Mouse (Mus musculus) MEL (cell line): ENCODE data around the gene Kxd1. TPM values are rescaled to one million over a fixed set of nuclear protein-coding genes. Genes with fewer than 3 reads are reported as not detected.

Experiments
- DNase-seq: peaks from one replicate; pipeline ENCODE4 v3.0.0; 2011; ENCODE audit warnings: low read depth, low spot score
- H3K27ac ChIP-seq: 2 replicates; pipeline ENCODE4 v1.5.1; 2012; ENCODE audit warnings: low read depth, mild to moderate bottlenecking, control low read depth, low read length, moderate library complexity; ENCODE audit not compliant: control insufficient read depth
- H3K27me3 ChIP-seq, 2 experiments: fragments of 150-350 bp in 1 of 2; sonication (generic) in 1 of 2; 2 replicates each; pipeline ENCODE4 v1.6.1; 2012; ENCODE audit warnings: low read length in 2 of 2, mild to moderate bottlenecking in 2 of 2, improper control_type of control experiment in 1 of 2, moderate library complexity in 1 of 2; ENCODE audit not compliant: insufficient read depth in 2 of 2, control insufficient read depth in 1 of 2
- H3K36me3 ChIP-seq, 2 experiments: 2 replicates each; pipeline ENCODE4 v1.6.1; 2012 to 2014; ENCODE audit warnings: low read length in 2 of 2, improper control_type of control experiment in 1 of 2, inconsistent platforms in 1 of 2, mild to moderate bottlenecking in 1 of 2; ENCODE audit not compliant: insufficient read depth in 2 of 2, control insufficient read depth in 1 of 2
- H3K4me1 ChIP-seq, 2 experiments: fragments of 150-350 bp in 1 of 2; sonication (generic) in 1 of 2; 2 replicates each; pipeline ENCODE4 v1.6.1; 2012; ENCODE audit warnings: low read length in 2 of 2, improper control_type of control experiment in 1 of 2, mild to moderate bottlenecking in 1 of 2; ENCODE audit not compliant: insufficient read depth in 2 of 2, control insufficient read depth in 1 of 2
- H3K4me3 ChIP-seq, 2 experiments: fragments of 150-350 bp in 1 of 2; sonication (generic) in 1 of 2; 2 replicates each; pipeline ENCODE4 v1.5.1; 2012; ENCODE audit warnings: low read depth in 2 of 2, low read length in 2 of 2, mild to moderate bottlenecking in 2 of 2, moderate library complexity in 2 of 2, control low read depth in 1 of 2, improper control_type of control experiment in 1 of 2; ENCODE audit not compliant: control insufficient read depth in 1 of 2, insufficient read depth in 1 of 2
- H3K79me2 ChIP-seq: 2 replicates; pipeline ENCODE4 v1.6.1; 2012; ENCODE audit warnings: mild to moderate bottlenecking, low read length, moderate library complexity; ENCODE audit not compliant: control insufficient read depth, poor library complexity, insufficient read depth
- H3K9ac ChIP-seq: 2 replicates; pipeline ENCODE4 v1.6.1; 2012; ENCODE audit warnings: low read depth, mild to moderate bottlenecking, control low read depth, low read length, moderate library complexity; ENCODE audit not compliant: control insufficient read depth, poor library complexity, severe bottlenecking
- H3K9me3 ChIP-seq: fragments of 150-350 bp; sonication (generic); replicated peaks from 2 replicates; pipeline ENCODE4 v1.6.1; 2012; ENCODE audit warnings: mild to moderate bottlenecking, low read length, improper control_type of control experiment, moderate library complexity; ENCODE audit not compliant: insufficient read depth
- CHD1 ChIP-seq: IDR thresholded peaks from 2 replicates; pipeline ENCODE4 v1.6.1; 2012; ENCODE audit warnings: low read depth, mild to moderate bottlenecking, inconsistent platforms, low read length, improper control_type of control experiment
- ELF1 ChIP-seq: IDR thresholded peaks from 2 replicates; pipeline ENCODE4 v1.6.1; 2014; ENCODE audit warnings: low read depth, mild to moderate bottlenecking, inconsistent platforms, low read length, improper control_type of control experiment, moderate library complexity
- EP300 ChIP-seq, 2 experiments: IDR thresholded peaks; 2 replicates each; pipeline ENCODE4 v1.6.1; 2011; ENCODE audit warnings: improper control_type of control experiment in 2 of 2, low read length in 2 of 2, low read depth in 1 of 2, mild to moderate bottlenecking in 1 of 2
- GATA1 ChIP-seq: IDR thresholded peaks from 2 replicates; pipeline ENCODE4 v1.6.1; 2011; ENCODE audit warnings: low read depth, low read length, improper control_type of control experiment
- HCFC1 ChIP-seq: IDR thresholded peaks from 2 replicates; pipeline ENCODE4 v1.6.1; 2012; ENCODE audit warnings: low read depth, mild to moderate bottlenecking, inconsistent platforms, low read length, improper control_type of control experiment, moderate library complexity
- MAFK ChIP-seq: IDR thresholded peaks from 2 replicates; pipeline ENCODE4 v1.6.1; 2011; ENCODE audit warnings: low read depth, mild to moderate bottlenecking, low read length, improper control_type of control experiment, borderline replicate concordance
- MAX ChIP-seq: IDR thresholded peaks from 2 replicates; pipeline ENCODE4 v1.6.1; 2011; ENCODE audit warnings: low read length, improper control_type of control experiment
- MAZ ChIP-seq: IDR thresholded peaks from 2 replicates; pipeline ENCODE4 v1.6.1; 2012; ENCODE audit warnings: low read depth, mild to moderate bottlenecking, inconsistent platforms, low read length, improper control_type of control experiment
- MXI1 ChIP-seq: IDR thresholded peaks from 2 replicates; pipeline ENCODE4 v1.6.1; 2011; ENCODE audit warnings: mild to moderate bottlenecking, low read depth, low read length, improper control_type of control experiment
- MYC ChIP-seq: IDR thresholded peaks from 2 replicates; pipeline ENCODE4 v1.6.1; 2011; ENCODE audit warnings: low read depth, mild to moderate bottlenecking, low read length, improper control_type of control experiment, moderate library complexity
- NELFE ChIP-seq: IDR thresholded peaks from 2 replicates; pipeline ENCODE4 v1.6.1; 2011; ENCODE audit warnings: low read depth, low read length, improper control_type of control experiment
- NRF1 ChIP-seq: IDR thresholded peaks from 2 replicates; pipeline ENCODE4 v1.6.1; 2014; ENCODE audit warnings: low read depth, mild to moderate bottlenecking, inconsistent platforms, low read length, improper control_type of control experiment, moderate library complexity; ENCODE audit not compliant: poor library complexity, insufficient read depth, severe bottlenecking
- POLR2A ChIP-seq, 2 experiments: IDR thresholded peaks; 2 replicates each; pipeline ENCODE4 v1.6.1; 2011 to 2012; ENCODE audit warnings: low read length in 2 of 2, mild to moderate bottlenecking in 2 of 2, control low read depth in 1 of 2, improper control_type of control experiment in 1 of 2, low read depth in 1 of 2, moderate library complexity in 1 of 2; ENCODE audit not compliant: control insufficient read depth in 1 of 2, insufficient read depth in 1 of 2, poor library complexity in 1 of 2
- POLR2AphosphoS5 ChIP-seq: IDR thresholded peaks from 2 replicates; pipeline ENCODE4 v1.6.1; 2012; ENCODE audit warnings: low read depth, borderline replicate concordance, mild to moderate bottlenecking, inconsistent platforms, low read length, moderate library complexity, mixed read lengths
- SMC3 ChIP-seq: IDR thresholded peaks from 2 replicates; pipeline ENCODE4 v1.6.1; 2011; ENCODE audit warnings: low read depth, low read length, improper control_type of control experiment
- TAL1 ChIP-seq: IDR thresholded peaks from 2 replicates; pipeline ENCODE4 v1.6.1; 2012; ENCODE audit warnings: mild to moderate bottlenecking, inconsistent platforms, low read length, moderate library complexity, mixed read lengths
- TBP ChIP-seq: IDR thresholded peaks from 2 replicates; pipeline ENCODE4 v1.8.0; 2011; ENCODE audit warnings: low read depth, low read length, improper control_type of control experiment
- TCF12 ChIP-seq: IDR thresholded peaks from 2 replicates; pipeline ENCODE4 v1.6.1; 2014; ENCODE audit warnings: low read depth, mild to moderate bottlenecking, inconsistent platforms, low read length, improper control_type of control experiment, moderate library complexity
- UBTF ChIP-seq: IDR thresholded peaks from 2 replicates; pipeline ENCODE4 v1.6.1; 2012; ENCODE audit warnings: low read depth, mild to moderate bottlenecking, inconsistent platforms, low read length, improper control_type of control experiment, moderate library complexity, borderline replicate concordance; ENCODE audit not compliant: insufficient read depth
- USF1 ChIP-seq: IDR thresholded peaks from 2 replicates; pipeline ENCODE4 v1.6.1; 2014; ENCODE audit warnings: low read depth, mild to moderate bottlenecking, inconsistent platforms, low read length, improper control_type of control experiment, moderate library complexity
- USF2 ChIP-seq, 2 experiments: IDR thresholded peaks; 2 replicates each; pipeline ENCODE4 v1.6.1; 2011 to 2012; ENCODE audit warnings: improper control_type of control experiment in 2 of 2, low read length in 2 of 2, borderline replicate concordance in 1 of 2, inconsistent platforms in 1 of 2, low read depth in 1 of 2, mild to moderate bottlenecking in 1 of 2; ENCODE audit not compliant: insufficient read depth in 1 of 2
- ZMIZ1 ChIP-seq: IDR thresholded peaks from 2 replicates; pipeline ENCODE4 v1.6.1; 2012; ENCODE audit warnings: low read depth, mild to moderate bottlenecking, inconsistent platforms, low read length, improper control_type of control experiment, moderate library complexity
- ZNF384 ChIP-seq: IDR thresholded peaks from 2 replicates; pipeline ENCODE4 v1.6.1; 2012; ENCODE audit warnings: low read depth, mild to moderate bottlenecking, inconsistent platforms, low read length, improper control_type of control experiment
- polyA plus RNA-seq, 2 experiments: library from polyadenylated mRNA; stranded (reverse) in 1 of 2; unstranded in 1 of 2; fragments of >175 nt in 1 of 2; fragments of >200 nt in 1 of 2; gene quantifications; 2 replicates each; pipeline versions ENCODE4 v1.2.1 to v1.2.4; 2012; ENCODE audit warnings: low replicate concordance in 2 of 2, low read depth in 1 of 2; ENCODE audit not compliant: insufficient read length in 2 of 2, insufficient read depth in 1 of 2, missing spikeins in 1 of 2
- total RNA-seq: library from RNA; depleted of rRNA; stranded (reverse); fragments of 300-350 nt; gene quantifications from 2 replicates; pipeline ENCODE4 v1.2.3, GENCODE M21; 2012

Gene Kxd1
- total and polyA plus RNA-seq, 3 experiments: 54.4 to 77.4 TPM; not detected in 1

- DNase-seq: peak; percentile 54
- H3K9me3 ChIP-seq: no peaks in the 10 kb centered on the region
Observed at GRCm38 (mm10) chr8:70469295-70469916, 58.4 kb downstream of the Kxd1 start.

GRCm38 (mm10) chr8:70468733-70469132 is 59.0 kb downstream of the Kxd1 start:
- no peak overlapping the region for H3K9ac ChIP-seq
- no peaks in the 10 kb centered on the region for H3K9me3 ChIP-seq
- TF ChIP-seq MAZ (no peak), NRF1 (no peak), MYC (no peak), HCFC1 (no peak)
- no peak for DNase-seq
- H3K27ac ChIP-seq: no peak overlapping the region
- H3K27me3 ChIP-seq: no peaks in the 10 kb centered on the region
- no peak overlapping the region for H3K4me3 ChIP-seq
- peaks cover 0 to 2% of the 10 kb centered on the region in 2 experiments; a peak in 3 of 4 replicates for H3K36me3 ChIP-seq
- H3K79me2 ChIP-seq: 0 out of 2 replicates have a peak, but pooled peaks cover 2% of the 10 kb centered on the region
- peaks cover 0 to 7% of the 10 kb centered on the region in 2 experiments; a peak in 2 of 4 replicates for H3K4me1 ChIP-seq

More at GRCm38 (mm10) chr8:70469295-70469916, 58.4 kb downstream of the Kxd1 start:
- no peak overlapping the region for H3K27ac ChIP-seq
- no peak overlapping the region for H3K4me3 ChIP-seq
- peaks cover 0 to 2% of the 10 kb centered on the region in 2 experiments; a peak in 3 of 4 replicates for H3K36me3 ChIP-seq
- peaks cover 0 to 7% of the 10 kb centered on the region in 2 experiments; a peak in 2 of 4 replicates for H3K4me1 ChIP-seq
- TF ChIP-seq EP300 (IDR thresholded peaks at IDR 0.05; ENCODE audit: low read depth in 1 of 2, low read length in 2 of 2) (no peak), GATA1 (peak; percentile 37; the same call in 1 of the 2 replicates), USF2 (IDR thresholded peaks at IDR 0.05; ENCODE audit: borderline replicate concordance in 1 of 2, insufficient read depth in 1 of 2, low read depth in 1 of 2, low read length in 2 of 2) (0 out of 4 replicates have a peak, but pooled peaks of 1 of the 2 experiments have one; percentile 31), USF1 (peak; percentile 86)
- TF ChIP-seq, all 39 proteins: peak for 3
- Histone ChIP-seq H3K79me2 (peaks cover 2% of the 10 kb centered on the region; the same call in 1 of the 2 replicates), H3K9ac (no peak overlapping the region), H3K27me3 (no peaks in the 10 kb centered on the region)

GRCm38 (mm10) chr8:70467907-70468306 is 59.8 kb downstream of the Kxd1 start:
- DNase-seq: no peak
- H3K27ac ChIP-seq: no peak overlapping the region
- no peaks in the 10 kb centered on the region for H3K9me3 ChIP-seq
- H3K4me3 ChIP-seq: no peak overlapping the region
- no peak overlapping the region for H3K9ac ChIP-seq
- H3K27me3 ChIP-seq: no peaks in the 10 kb centered on the region
- peaks cover 0 to 2% of the 10 kb centered on the region in 2 experiments; a peak in 3 of 4 replicates for H3K36me3 ChIP-seq
- no peak for TF ChIP-seq TBP
- TF ChIP-seq USF1: no peak
- TF ChIP-seq ELF1: no peak
- no peak for TF ChIP-seq SMC3
- TF ChIP-seq MAFK: no peak
- TF ChIP-seq MAX: no peak
- TF ChIP-seq NELFE: no peak
- TF ChIP-seq POLR2AphosphoS5: no peak
- TF ChIP-seq UBTF: no peak
- no peak for TF ChIP-seq ZNF384
- TF ChIP-seq NRF1: no peak
- TF ChIP-seq TAL1: no peak
- TF ChIP-seq POLR2A (IDR thresholded peaks at IDR 0.05; ENCODE audit: control insufficient read depth in 1 of 2, insufficient read depth in 1 of 2, low read depth in 1 of 2, low read length in 2 of 2, poor library complexity in 1 of 2): no peak
- no peak for TF ChIP-seq CHD1
- no peak for TF ChIP-seq TCF12
- no peak for TF ChIP-seq MXI1
- no peak for TF ChIP-seq ZMIZ1
- no peak for TF ChIP-seq USF2 (IDR thresholded peaks at IDR 0.05; ENCODE audit: borderline replicate concordance in 1 of 2, insufficient read depth in 1 of 2, low read depth in 1 of 2, low read length in 2 of 2)
- peaks cover 0 to 7% of the 10 kb centered on the region in 2 experiments; a peak in 2 of 4 replicates for H3K4me1 ChIP-seq
- H3K79me2 ChIP-seq: 0 out of 2 replicates have a peak, but pooled peaks cover 2% of the 10 kb centered on the region
